19 mouse cellular contexts compared by ENCODE assay signal in the genomic region with DNA sequence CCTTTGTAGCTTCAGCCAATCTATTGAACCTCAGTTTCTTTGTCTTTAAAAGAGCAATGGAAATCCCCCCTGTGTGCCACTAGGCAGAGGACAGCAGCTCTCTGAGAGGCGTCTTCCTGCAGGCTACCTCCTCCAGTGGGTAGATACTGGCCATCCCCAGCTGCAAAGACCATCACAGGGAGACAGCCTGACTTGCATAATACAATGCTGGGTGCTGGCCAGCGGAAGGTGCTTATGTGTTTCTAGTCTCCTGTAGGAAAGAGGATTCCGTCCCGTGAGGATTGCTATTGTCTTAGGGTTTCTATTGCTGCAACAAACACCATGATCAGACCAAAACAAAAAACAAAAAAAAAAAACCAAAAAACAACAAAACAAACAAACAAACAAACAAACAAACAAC. TPM values are rescaled to one million over a fixed set of nuclear protein-coding genes. Genes with fewer than 3 reads are reported as not detected.
DNase-seq lines count a peak whose midpoint lies in the region; ATAC-seq lines count a peak whose summit lies in the region.
"Had no signal": no experiment of that assay in that cellular context is flagged by ENCODE, and none has a peak within 500 bp of the region (broad histone marks: within the 10 kb centered on the region; RNA-seq: fewer than 3 reads in every experiment).

No protein-coding gene starts in this region.

- 89% methylated on average over 4 of the region's 4 CpGs for WGBS in hindbrain, embryonic 14.5 days
- WGBS in hindbrain, embryonic 16.5 days = 85% methylated on average over 4 of the region's 4 CpGs
- WGBS in kidney, embryonic 14.5 days = 93% methylated on average over 4 of the region's 4 CpGs
- WGBS in neural tube, embryonic 14.5 days = 88% methylated on average over 4 of the region's 4 CpGs

- peak overlapping the region; percentile 55; the same call in 1 of the 2 replicates for H3K27ac ChIP-seq in hindbrain, embryonic 14.5 days
- no peak overlapping the region for H3K27ac ChIP-seq in hindbrain, embryonic 16.5 days (ENCODE audit: low read depth, low read length)
- no peak overlapping the region for H3K27ac ChIP-seq in kidney, embryonic 14.5 days (ENCODE audit: low read depth, low read length)
- H3K27ac ChIP-seq in neural tube, embryonic 14.5 days (ENCODE audit: low read depth, low read length) = peak overlapping the region; percentile 44
- H3K27ac ChIP-seq: forebrain, embryonic 15.5 days had no signal

- no peaks in the 10 kb centered on the region for H3K9me3 ChIP-seq in hindbrain, embryonic 14.5 days (ENCODE audit: control insufficient read depth, low read length)
- no peaks in the 10 kb centered on the region for H3K9me3 ChIP-seq in hindbrain, embryonic 16.5 days (ENCODE audit: control insufficient read depth, low read length)
- H3K9me3 ChIP-seq in kidney, embryonic 14.5 days (ENCODE audit: control insufficient read depth, low read length) = no peaks in the 10 kb centered on the region
- H3K9me3 ChIP-seq in neural tube, embryonic 14.5 days (ENCODE audit: control insufficient read depth, low read length) = no peaks in the 10 kb centered on the region
- H3K9me3 ChIP-seq: forebrain, embryonic 15.5 days had no signal

- no peaks in the 10 kb centered on the region for H3K27me3 ChIP-seq in hindbrain, embryonic 14.5 days (ENCODE audit: control insufficient read depth, insufficient read depth, low read length)
- H3K27me3 ChIP-seq in hindbrain, embryonic 16.5 days (replicated peaks; ENCODE audit: control insufficient read depth, insufficient read depth, low read length) = no peaks in the 10 kb centered on the region
- H3K27me3 ChIP-seq in kidney, embryonic 14.5 days (ENCODE audit: control insufficient read depth, insufficient read depth, low read length) = no peaks in the 10 kb centered on the region
- H3K27me3 ChIP-seq in neural tube, embryonic 14.5 days (ENCODE audit: control insufficient read depth, insufficient read depth, low read length) = no peaks in the 10 kb centered on the region
- H3K27me3 ChIP-seq: Patski had no signal

- no peak overlapping the region for H3K4me3 ChIP-seq in hindbrain, embryonic 14.5 days (replicated peaks; ENCODE audit: low read length)
- H3K4me3 ChIP-seq in hindbrain, embryonic 16.5 days (ENCODE audit: low read length) = no peak overlapping the region
- H3K4me3 ChIP-seq in kidney, embryonic 14.5 days (ENCODE audit: low read length) = no peak overlapping the region
- H3K4me3 ChIP-seq in neural tube, embryonic 14.5 days (ENCODE audit: low read depth, low read length) = no peak overlapping the region

- no peaks in the 10 kb centered on the region for H3K36me3 ChIP-seq in hindbrain, embryonic 14.5 days (replicated peaks; ENCODE audit: control insufficient read depth, insufficient read depth)
- no peaks in the 10 kb centered on the region for H3K36me3 ChIP-seq in hindbrain, embryonic 16.5 days (ENCODE audit: control insufficient read depth, insufficient read depth, low read length)
- no peaks in the 10 kb centered on the region for H3K36me3 ChIP-seq in kidney, embryonic 14.5 days (ENCODE audit: control insufficient read depth, insufficient read depth, low read length)
- H3K36me3 ChIP-seq in neural tube, embryonic 14.5 days (ENCODE audit: control insufficient read depth, insufficient read depth, low read length) = no peaks in the 10 kb centered on the region
- H3K36me3 ChIP-seq: forebrain, embryonic 15.5 days had no signal

- DNase-seq in gastrocnemius, adult 18-20 months (ENCODE audit: low spot score) = peak; percentile 20
- no peak for DNase-seq in gastrocnemius, postnatal 4 days (ENCODE audit: low spot score in 2 of 2)
- no peak for DNase-seq in hindbrain, embryonic 14.5 days (ENCODE audit: low spot score)
- DNase-seq in kidney, postnatal 25 days = peak; percentile 65 to 78
- DNase-seq in layer of hippocampus, adult 18-20 months (ENCODE audit: low spot score in 2 of 2) = no peak
- DNase-seq: adrenal gland, adult 8-10 months; cerebellum, adult 11 months; cerebellum, postnatal 25 days; lung, adult 2 months; lung, postnatal 36 days; right cerebral cortex, adult 18-20 months; thymus, postnatal 14 days had no signal

- H3K4me2 ChIP-seq in hindbrain, embryonic 14.5 days (replicated peaks) = no peak overlapping the region
- no peak overlapping the region for H3K4me2 ChIP-seq in hindbrain, embryonic 16.5 days (ENCODE audit: low read length)
- no peak overlapping the region for H3K4me2 ChIP-seq in kidney, embryonic 14.5 days (replicated peaks; ENCODE audit: low read depth, low read length)
- no peak overlapping the region for H3K4me2 ChIP-seq in neural tube, embryonic 14.5 days (ENCODE audit: low read depth, low read length)
- H3K4me2 ChIP-seq: liver, embryonic 11.5 days had no signal

- H3K9ac ChIP-seq in hindbrain, embryonic 14.5 days = no peak overlapping the region
- no peak overlapping the region for H3K9ac ChIP-seq in hindbrain, embryonic 16.5 days (ENCODE audit: low read depth, low read length)
- H3K9ac ChIP-seq in kidney, embryonic 14.5 days (ENCODE audit: low read depth, low read length) = no peak overlapping the region
- H3K9ac ChIP-seq in neural tube, embryonic 14.5 days (replicated peaks; ENCODE audit: low read depth, low read length) = no peak overlapping the region
- H3K9ac ChIP-seq: forebrain, embryonic 15.5 days had no signal

- no peak for ATAC-seq in hindbrain, embryonic 14.5 days (ENCODE audit: low FRiP score)
- no peak for ATAC-seq in hindbrain, embryonic 16.5 days
- no peak for ATAC-seq in kidney, embryonic 14.5 days (ENCODE audit: low FRiP score, low TSS enrichment)
- no peak for ATAC-seq in neural tube, embryonic 14.5 days (ENCODE audit: low read depth)
- ATAC-seq: CD4-positive, CD25-positive, alpha-beta regulatory T cell, adult 4 months had no signal

- H3K4me1 ChIP-seq in hindbrain, embryonic 14.5 days (replicated peaks; ENCODE audit: control insufficient read depth, insufficient read depth, low read length) = peaks cover 27% of the 10 kb centered on the region
- peaks cover 14% of the 10 kb centered on the region for H3K4me1 ChIP-seq in hindbrain, embryonic 16.5 days (ENCODE audit: control insufficient read depth, insufficient read depth, low read depth, low read length)
- H3K4me1 ChIP-seq in kidney, embryonic 14.5 days (ENCODE audit: control insufficient read depth, insufficient read depth, low read length) = peaks cover 36% of the 10 kb centered on the region
- peaks cover 13% of the 10 kb centered on the region; the same call in 1 of the 2 replicates for H3K4me1 ChIP-seq in neural tube, embryonic 14.5 days (ENCODE audit: control insufficient read depth, insufficient read depth, low read length)

RNA-seq across cellular contexts. Expression of gene Sdc3, which starts 43.2 kb away (rescaled TPM):
- total RNA-seq in gastrocnemius, adult 18-20 months (2021) = 10 to 100 TPM; 10.3 to 10.4 TPM
- 10 to 100 TPM; 36.6 to 46.8 TPM for total RNA-seq in gastrocnemius, postnatal 4 days (2021)
- 110 and 129 TPM in 2 replicates for polyA plus RNA-seq in hindbrain, embryonic 14.5 days (2014; fragmentation: Nextera tagmentation; extraction: Ambion mirVana)
- polyA plus RNA-seq in hindbrain, embryonic 16.5 days (2015; fragmentation: Nextera tagmentation; extraction: Ambion mirVana) = 151 and 187 TPM in 2 replicates
- 9.6 and 15.8 TPM in 2 replicates for polyA plus RNA-seq in kidney, embryonic 14.5 days (2014; fragmentation: Nextera tagmentation; extraction: Ambion mirVana)
- 83.2 and 83.4 TPM in 2 replicates for polyA plus RNA-seq in neural tube, embryonic 14.5 days (2014; fragmentation: Nextera tagmentation; extraction: Ambion mirVana)
- total RNA-seq in layer of hippocampus, adult 18-20 months (2021) = 100 to 1,000 TPM; 145 to 146 TPM

Comparison
In these comparisons a context has a peak if more than half of its experiments do, and no peak if none do; other contexts are left out.
1. DNase-seq: peak in gastrocnemius, adult 18-20 months (single experiment) and kidney, postnatal 25 days (2 of 2); none in gastrocnemius, postnatal 4 days (0 of 2), hindbrain, embryonic 14.5 days (single experiment) and layer of hippocampus, adult 18-20 months (0 of 2).
2. H3K27ac ChIP-seq: peak in hindbrain, embryonic 14.5 days (single experiment) and neural tube, embryonic 14.5 days (single experiment); none in hindbrain, embryonic 16.5 days (single experiment) and kidney, embryonic 14.5 days (single experiment).